Mouse (Mus musculus): ENCODE measurements around the gene Rhbdd2.

The Rhbdd2 gene

GRCm38 (mm10) chr5:135682942-135683570, 50.6 kb downstream of the Rhbdd2 start:
- DNase-seq: no peak

GRCm38 (mm10) chr5:135690401-135690800, 58.0 kb downstream of the Rhbdd2 start:
- no peak for DNase-seq

GRCm38 (mm10) chr5:135691266-135691665, 58.8 kb downstream of the Rhbdd2 start:
- no peak for DNase-seq

GRCm38 (mm10) chr5:135693281-135693853, 60.9 kb downstream of the Rhbdd2 start:
- DNase-seq: peak; percentile 85

- no peak for DNase-seq
Observed at GRCm38 (mm10) chr5:135695277-135695721, 62.9 kb downstream of the Rhbdd2 start.

Data from kidney, postnatal 14 days (tissue).